Mouse (Mus musculus): Measurements from ENCODE around the gene Mid1. TPM values are rescaled to one million over a fixed set of nuclear protein-coding genes. Genes with fewer than 3 reads are reported as not detected.

The Mid1 gene
- total RNA-seq, 2 experiments from 2014 or later, result 8.3 to 18.3 TPM

DNA sequence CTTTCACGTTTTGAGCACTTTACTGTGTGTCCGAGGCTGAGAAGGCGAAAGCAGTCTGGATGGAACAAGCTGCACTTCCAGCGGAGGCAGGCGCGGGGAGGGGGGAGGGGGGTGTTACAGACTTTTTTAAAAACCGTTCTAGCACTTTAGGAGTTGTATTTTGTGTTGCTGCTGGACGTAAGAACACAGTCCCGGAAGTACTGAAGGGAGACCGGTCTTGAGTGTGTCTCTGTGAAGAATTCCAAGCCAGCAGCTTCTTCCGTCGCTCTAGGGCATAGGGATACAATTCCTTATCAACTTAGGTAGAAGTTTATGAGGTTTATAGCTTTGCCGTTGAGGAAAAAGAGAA is 195.3 kb downstream of the Mid1 start:
- no peak for DNase-seq (ENCODE audit: low spot score in 2 of 2)
- no peak for TF ChIP-seq CTCF (conservative IDR thresholded peaks at IDR 0.05)
- Histone ChIP-seq H3K4me3 (peak overlapping the region; percentile 80), H3K27ac (peak overlapping the region; percentile 77)

DNA sequence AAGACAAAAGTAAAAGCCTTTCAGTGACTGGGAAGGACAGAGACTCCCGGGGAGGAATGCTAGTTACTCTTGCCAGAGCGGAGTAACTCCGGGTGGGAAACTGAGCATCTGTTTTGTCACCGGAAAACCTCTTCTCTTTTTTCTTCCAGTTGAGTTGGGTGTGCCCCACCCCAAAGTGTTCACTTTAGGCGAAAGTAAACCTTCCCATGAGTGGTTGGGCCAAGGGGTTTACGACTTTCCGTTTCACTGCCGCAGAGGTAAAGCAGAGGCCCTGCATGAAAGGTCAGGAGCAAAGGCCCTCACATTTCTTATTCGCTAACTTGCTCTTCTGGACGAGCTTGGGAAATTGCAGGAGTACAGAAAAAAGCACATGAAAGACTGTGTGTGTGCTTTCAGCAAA is 195.8 kb downstream of the Mid1 start:
- no peak for TF ChIP-seq CTCF (conservative IDR thresholded peaks at IDR 0.05)
- peak overlapping the region; percentile 77 for H3K27ac ChIP-seq
- DNase-seq (ENCODE audit: low spot score in 2 of 2), result no peak
- H3K4me3 ChIP-seq, result peak overlapping the region; percentile 80

DNA sequence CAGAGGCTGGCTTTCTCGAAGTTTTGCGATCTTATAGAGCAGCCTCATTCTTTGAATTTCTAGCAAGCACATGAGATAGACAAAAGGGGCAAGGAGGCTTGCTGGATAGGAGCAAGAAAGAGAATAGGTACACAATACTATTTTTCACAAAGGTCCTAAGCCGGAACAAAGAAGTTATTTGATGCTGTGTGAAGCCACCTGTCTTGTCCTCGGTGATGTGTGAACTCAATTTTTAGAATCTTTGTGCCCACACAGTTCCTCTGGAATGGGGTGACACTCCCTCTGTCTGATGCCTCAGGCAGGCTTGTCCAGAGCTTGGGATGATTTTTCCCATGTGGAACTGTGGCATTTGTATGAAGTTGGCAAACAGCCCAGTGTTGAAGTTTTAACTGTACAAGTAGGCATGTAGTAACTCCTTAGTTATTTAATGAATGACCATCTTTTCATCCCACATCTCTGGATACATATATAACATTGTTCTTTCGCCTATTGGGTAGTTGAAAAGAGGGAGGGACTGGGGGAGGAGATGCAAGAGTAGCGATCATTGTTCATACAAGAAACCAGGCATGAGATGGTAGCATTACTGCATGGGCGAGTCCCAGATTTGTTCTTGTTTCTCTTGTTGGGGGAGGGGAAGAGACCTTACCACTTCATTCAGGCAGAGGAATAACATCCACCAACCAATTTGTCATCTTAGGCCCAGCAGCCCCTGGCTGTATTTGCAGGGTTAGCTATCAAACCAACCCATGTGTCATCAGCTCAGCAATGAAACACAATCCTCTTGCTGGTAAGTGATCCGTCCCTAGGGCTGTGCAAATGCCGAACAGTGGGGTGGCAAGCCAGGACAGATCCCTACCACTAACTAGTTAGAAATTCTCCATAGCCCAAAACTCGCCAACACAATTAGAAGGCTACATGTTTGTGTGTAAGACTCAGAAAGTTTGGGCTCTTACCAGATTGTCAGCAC is 196.5 kb downstream of the Mid1 start:
- TF ChIP-seq CTCF (conservative IDR thresholded peaks at IDR 0.05), result no peak
- DNase-seq (ENCODE audit: low spot score in 2 of 2), result no peak
- Histone ChIP-seq H3K4me3 (peak overlapping the region; percentile 80), H3K27ac (peak overlapping the region; percentile 77)

DNA sequence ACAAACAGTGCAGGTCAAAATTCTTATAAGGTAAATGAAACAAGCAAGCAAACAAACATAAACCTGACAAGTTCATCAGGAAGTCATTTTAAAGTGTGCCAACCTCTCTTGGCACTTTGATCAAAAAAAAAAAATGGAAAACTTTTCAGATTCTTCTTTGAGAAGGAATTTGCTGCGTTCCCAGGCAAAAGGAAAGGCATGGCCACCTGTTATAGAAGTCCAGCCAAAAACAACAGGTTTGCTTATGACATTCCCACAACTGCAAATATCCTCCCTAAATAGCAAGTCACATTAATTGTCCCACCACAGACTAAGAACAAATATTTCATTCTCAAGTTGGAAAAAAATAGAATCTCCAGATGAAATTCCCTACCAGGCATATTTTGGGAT is 197.2 kb downstream of the Mid1 start:
- DNase-seq (ENCODE audit: low spot score in 2 of 2), result no peak
- 0 out of 2 replicates have a peak overlapping the region, but pooled peaks have one; percentile 4 for H3K4me3 ChIP-seq
- peak overlapping the region; percentile 77 for H3K27ac ChIP-seq
- TF ChIP-seq CTCF (conservative IDR thresholded peaks at IDR 0.05), result no peak

DNA sequence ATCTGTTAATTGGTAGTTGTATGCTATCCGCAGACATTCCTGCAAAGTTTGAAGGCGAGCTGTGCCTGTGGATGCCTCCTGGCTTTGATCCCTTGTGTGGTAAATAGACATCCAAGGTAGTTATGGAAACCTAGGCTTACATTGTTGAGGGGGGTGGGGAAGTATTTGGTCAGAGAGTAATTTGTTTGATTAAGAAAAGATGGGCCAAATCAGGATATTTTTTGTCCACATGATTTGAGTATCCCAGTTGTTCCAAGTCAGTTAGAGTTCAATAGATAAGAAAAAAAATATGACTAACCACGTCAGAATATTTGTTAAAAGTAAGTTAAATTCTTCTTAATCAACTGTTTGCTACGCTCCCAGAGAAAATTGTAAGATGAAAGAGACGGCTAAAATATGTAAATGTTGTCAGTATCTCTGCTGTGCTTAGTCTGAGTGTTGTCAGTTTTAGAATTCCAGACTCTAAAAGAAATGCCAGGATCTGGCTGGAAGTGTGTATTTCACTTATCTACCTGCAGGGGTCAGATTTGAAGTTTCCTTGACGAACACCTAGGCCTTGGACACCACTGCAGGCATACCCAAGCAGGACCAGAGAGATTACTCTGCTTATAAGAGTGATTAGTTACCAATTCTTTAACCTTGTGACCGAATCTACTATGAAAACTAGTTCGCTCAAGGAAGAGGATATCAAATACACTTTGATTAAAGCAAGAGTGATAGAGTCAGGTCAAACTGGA is 198.7 kb downstream of the Mid1 start:
- no peak overlapping the region; the same call in 1 of the 2 replicates for H3K4me3 ChIP-seq
- H3K27ac ChIP-seq, result peak overlapping the region; percentile 77; the same call in 1 of the 2 replicates
- no peak for DNase-seq (ENCODE audit: low spot score in 2 of 2)
- peak; percentile 75 for TF ChIP-seq CTCF (conservative IDR thresholded peaks at IDR 0.05)

DNA sequence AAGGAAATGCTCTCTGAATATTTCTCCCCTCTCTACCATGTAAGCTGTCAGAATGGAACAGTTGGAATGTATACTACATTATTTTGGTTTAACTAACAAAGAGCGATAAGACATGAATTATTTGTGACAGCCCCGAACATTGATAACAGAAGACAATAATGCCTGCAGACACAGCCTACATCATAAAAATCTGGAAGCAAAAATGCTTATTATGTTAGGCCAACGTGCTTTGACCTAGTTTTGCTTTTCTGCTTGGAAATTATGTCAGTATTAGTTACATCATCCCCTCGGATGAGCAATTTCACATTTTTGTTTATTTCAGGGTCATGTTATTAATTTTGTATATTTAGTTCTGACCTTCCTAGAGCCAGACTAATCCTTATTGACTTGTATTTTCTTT is 205.5 kb downstream of the Mid1 start:
- no peak overlapping the region for H3K27ac ChIP-seq
- DNase-seq (ENCODE audit: low spot score in 2 of 2), result no peak
- no peak overlapping the region for H3K4me3 ChIP-seq
- TF ChIP-seq CTCF (conservative IDR thresholded peaks at IDR 0.05), result no peak

DNA sequence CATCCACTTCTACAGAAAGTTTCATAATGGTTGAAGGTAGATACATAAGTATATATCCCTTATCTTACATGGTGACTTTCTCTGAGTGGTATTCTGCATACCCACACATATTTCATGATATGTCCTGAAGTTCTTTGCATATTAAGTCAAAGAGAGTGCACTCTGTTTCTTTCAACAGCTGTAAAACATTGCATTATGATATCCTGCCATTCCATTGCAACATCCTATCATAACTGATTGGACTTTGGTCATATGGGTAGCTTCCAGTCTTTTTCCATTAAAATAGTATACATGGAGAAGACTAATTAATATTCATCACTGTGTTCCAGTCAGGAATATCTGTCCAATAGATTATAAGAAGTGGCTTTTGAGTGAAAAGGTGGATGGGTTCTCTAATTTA is 207.1 kb downstream of the Mid1 start:
- H3K27ac ChIP-seq, result no peak overlapping the region
- DNase-seq (ENCODE audit: low spot score in 2 of 2), result no peak
- H3K4me3 ChIP-seq, result no peak overlapping the region
- no peak for TF ChIP-seq CTCF (conservative IDR thresholded peaks at IDR 0.05)

DNA sequence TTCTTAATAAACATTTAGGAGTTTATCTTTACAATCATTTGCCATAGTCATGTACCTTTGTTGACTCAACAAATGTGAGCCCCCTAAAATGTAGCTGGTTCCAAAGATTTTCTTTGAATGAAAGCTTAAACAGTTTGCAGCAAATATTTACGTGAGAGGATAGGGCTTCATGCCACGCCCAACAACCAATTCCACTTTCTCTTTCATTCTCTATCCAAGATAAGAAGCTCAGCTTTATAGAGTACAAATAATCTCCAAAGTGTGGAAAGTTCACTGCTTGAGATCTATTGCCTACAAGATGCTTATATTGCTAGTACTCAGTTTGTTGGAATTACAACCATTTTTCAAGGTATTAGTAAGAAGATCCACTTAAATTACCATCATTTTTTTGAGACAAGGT is 207.6 kb downstream of the Mid1 start:
- DNase-seq (ENCODE audit: low spot score in 2 of 2), result no peak
- no peak for TF ChIP-seq CTCF (conservative IDR thresholded peaks at IDR 0.05)
- no peak overlapping the region for H3K4me3 ChIP-seq
- no peak overlapping the region for H3K27ac ChIP-seq

DNA sequence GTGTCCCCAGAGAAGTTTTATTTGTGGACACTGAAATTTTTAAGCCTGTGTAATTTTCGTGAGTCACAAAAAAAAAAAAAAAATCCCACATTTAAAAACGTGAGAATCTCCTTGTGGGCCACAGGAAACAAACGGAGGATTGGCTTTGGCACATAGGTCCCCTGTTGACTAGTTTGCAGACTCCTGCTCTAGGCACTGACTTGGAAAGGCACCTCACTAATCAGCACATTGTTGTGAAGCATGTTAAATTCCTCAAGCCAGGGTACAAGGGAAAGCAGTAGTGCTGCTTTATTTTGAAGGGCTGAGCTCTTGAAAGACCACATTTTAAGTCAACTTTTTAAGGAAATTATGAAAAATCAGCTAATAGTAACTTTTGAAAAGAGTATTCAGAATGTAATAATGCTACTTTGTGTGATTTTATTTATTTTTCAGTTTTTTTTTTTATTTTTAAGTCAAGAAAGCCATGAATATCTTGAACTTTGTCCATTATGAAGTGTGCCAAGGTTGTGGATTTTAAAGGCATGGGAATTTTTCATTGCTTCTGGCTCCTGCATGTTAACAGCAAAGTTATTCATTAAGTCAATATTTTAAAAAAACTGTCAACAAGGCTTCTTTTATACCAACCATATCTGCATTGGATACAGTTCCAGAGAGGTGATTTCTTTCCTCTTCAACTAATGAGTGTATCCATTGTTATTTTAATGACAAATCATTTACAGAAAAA is 214.4 kb downstream of the Mid1 start:
- no peak overlapping the region for H3K4me3 ChIP-seq
- no peak for DNase-seq (ENCODE audit: low spot score in 2 of 2)
- TF ChIP-seq CTCF (conservative IDR thresholded peaks at IDR 0.05), result no peak
- H3K27ac ChIP-seq, result no peak overlapping the region

DNA sequence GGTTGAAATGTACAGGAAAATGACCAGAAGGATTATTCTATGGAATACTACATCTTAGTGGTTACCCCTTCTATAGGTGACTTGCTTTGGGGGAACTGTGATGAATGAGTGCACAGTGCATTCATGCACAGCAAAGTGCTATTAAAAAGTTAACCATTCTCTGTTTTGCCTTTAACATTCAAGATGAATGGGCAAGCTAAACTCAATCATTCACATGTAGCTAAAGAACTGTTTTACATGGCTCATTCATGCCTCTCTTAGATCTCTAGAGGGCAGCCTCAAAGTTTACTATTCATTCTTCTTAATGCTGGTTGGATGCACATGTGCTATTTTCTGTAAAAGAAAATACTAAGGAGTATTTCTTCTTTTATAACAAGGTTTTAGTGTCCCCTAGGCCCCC is 217.9 kb downstream of the Mid1 start:
- Histone ChIP-seq H3K27ac (no peak overlapping the region), H3K4me3 (no peak overlapping the region)
- no peak for DNase-seq (ENCODE audit: low spot score in 2 of 2)
- TF ChIP-seq CTCF (conservative IDR thresholded peaks at IDR 0.05), result peak; percentile 14; the same call in 1 of the 2 replicates

DNA sequence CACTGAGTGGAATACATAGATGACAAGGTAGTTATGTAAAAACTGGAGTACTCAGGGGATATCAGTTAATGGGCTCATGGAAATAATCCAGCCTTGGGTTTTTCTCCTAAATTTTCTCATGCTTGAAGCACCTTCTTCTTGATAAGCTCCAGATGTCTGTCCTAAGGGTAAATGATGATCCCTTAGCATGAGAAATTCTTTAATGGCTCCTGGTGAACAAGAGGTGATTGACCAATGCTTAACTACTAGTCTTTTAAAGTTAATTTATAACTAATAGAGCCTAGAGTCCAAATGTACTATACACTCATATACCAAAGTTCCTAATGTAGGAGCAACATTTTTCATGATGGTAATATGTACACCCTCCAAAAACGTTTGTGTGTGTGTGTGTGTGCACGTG is 218.7 kb downstream of the Mid1 start:
- TF ChIP-seq CTCF (conservative IDR thresholded peaks at IDR 0.05), result no peak
- DNase-seq (ENCODE audit: low spot score in 2 of 2), result no peak
- no peak overlapping the region for H3K4me3 ChIP-seq

DNA sequence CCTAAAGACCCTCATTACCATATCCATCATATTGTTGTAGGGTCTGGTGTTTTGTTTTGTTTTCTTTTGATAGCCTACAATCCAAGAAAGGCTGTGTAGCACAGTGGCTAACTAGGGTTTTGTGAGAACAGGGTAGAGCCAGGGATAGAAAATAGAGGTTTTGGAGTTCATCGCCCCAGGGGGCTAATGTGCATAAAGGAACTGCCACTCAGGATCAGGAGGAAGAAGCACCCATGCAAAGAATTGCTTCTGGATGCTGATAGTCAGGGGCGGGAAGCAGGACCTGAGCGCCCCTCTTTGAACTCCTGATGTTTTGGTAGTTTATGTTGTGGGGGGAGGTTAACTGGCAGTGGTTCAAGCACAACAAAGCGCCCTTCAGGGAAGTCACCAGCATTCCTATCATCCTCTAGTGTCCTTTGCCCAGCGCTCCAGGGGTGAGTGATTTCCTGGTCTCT is 221.1 kb downstream of the Mid1 start:
- no peak overlapping the region for H3K4me3 ChIP-seq
- DNase-seq (ENCODE audit: low spot score in 2 of 2), result no peak
- H3K27ac ChIP-seq, result no peak overlapping the region; the same call in 1 of the 2 replicates
- TF ChIP-seq CTCF (conservative IDR thresholded peaks at IDR 0.05), result no peak

More for the DNA sequence above, 218.7 kb downstream of the Mid1 start:
- H3K27ac ChIP-seq, result no peak overlapping the region

DNA sequence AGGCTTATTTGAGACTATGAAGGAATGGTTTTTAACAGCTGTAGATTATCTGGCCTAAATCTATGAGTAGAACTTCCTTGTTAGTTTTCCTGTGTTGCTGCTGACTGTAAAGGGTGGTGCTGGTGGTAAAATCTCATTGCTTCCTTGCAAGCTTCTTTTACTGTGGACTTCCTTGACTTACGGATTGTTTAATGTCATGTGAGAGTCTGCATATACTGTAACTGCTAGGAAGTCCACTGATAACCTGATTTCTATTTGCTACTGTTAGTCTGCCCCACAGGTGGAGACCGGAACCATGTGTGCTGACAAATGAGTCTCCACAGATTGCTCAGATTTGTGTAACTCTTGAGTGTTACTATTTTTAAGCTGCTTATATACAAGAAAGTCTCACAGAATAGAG is 224.9 kb downstream of the Mid1 start:
- no peak overlapping the region for H3K27ac ChIP-seq
- no peak for TF ChIP-seq CTCF (conservative IDR thresholded peaks at IDR 0.05)
- no peak for DNase-seq (ENCODE audit: low spot score in 2 of 2)
- no peak overlapping the region for H3K4me3 ChIP-seq

All from layer of hippocampus, adult 2 months (tissue).